Mouse (Mus musculus) MEL (cell line): ENCODE measurements around the gene Ero1l.

Experiments
- CTCF ChIP-seq, 3 experiments: IDR thresholded peaks in 2 of 3; conservative IDR thresholded peaks in 1 of 3; 2 replicates each; pipeline ENCODE4 v1.5.1; 2011 to 2012; ENCODE audit warnings: low read length in 3 of 3, low read depth in 2 of 3, mild to moderate bottlenecking in 2 of 3, improper control_type of control experiment in 1 of 3, inconsistent platforms in 1 of 3, mixed read lengths in 1 of 3, moderate library complexity in 1 of 3; ENCODE audit not compliant: control insufficient read depth in 1 of 3, insufficient read depth in 1 of 3, poor library complexity in 1 of 3, severe bottlenecking in 1 of 3
- MXI1 ChIP-seq: IDR thresholded peaks from 2 replicates; pipeline ENCODE4 v1.6.1; 2011; ENCODE audit warnings: mild to moderate bottlenecking, low read depth, low read length, improper control_type of control experiment
- USF2 ChIP-seq, 2 experiments: IDR thresholded peaks; 2 replicates each; pipeline ENCODE4 v1.6.1; 2011 to 2012; ENCODE audit warnings: improper control_type of control experiment in 2 of 2, low read length in 2 of 2, borderline replicate concordance in 1 of 2, inconsistent platforms in 1 of 2, low read depth in 1 of 2, mild to moderate bottlenecking in 1 of 2; ENCODE audit not compliant: insufficient read depth in 1 of 2

DNA sequence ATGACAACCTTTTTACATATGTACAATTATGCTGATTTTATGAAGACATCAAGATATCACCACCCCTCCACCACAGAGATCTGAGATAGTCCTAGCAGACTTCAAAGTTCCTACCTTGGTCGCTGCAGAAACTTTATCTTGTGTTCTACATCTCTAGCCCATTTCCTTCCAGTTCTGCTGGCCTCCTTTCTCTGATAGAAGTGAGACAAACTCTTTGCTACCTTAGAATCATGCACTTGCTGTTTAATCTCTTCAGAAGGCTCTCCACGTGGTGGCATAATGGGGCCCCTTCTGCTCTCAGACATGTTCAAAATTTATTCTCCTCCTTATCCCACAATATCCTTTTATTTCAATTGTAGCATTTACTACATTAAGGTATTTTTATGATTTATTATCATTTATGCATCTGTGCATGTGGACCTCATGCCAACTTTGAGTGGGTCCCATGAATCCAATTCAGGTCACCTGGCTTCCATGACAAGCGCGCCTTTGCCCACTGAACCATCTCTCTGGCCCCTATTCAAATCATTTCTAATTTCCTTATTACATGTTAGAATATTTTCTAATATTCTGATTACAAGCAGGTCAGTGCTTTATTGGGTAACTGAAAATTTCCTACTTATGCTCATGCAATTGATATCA, 9.6 kb upstream of the Ero1l start:
- TF ChIP-seq USF2 (IDR thresholded peaks at IDR 0.05; ENCODE audit: borderline replicate concordance in 1 of 2, insufficient read depth in 1 of 2, low read depth in 1 of 2, low read length in 2 of 2): no peak
- peak; percentile 92 for TF ChIP-seq MXI1
- TF ChIP-seq CTCF (IDR thresholded peaks at IDR 0.05 in 2 of 3, conservative IDR thresholded peaks at IDR 0.05 in 1 of 3; ENCODE audit: control insufficient read depth in 1 of 3, insufficient read depth in 1 of 3, low read depth in 2 of 3, low read length in 3 of 3, poor library complexity in 1 of 3, severe bottlenecking in 1 of 3): no peak
